Mouse (Mus musculus): ENCODE measurements at regions not wholly inside any gene's neighbourhood (a gene's known extent, or its start where the extent isn't known, plus 50 kb on each side); places are given as distances from the start of the nearest gene placed in this dataset.
"Not testable (repeated sequence)": the region's sequence is repeated elsewhere in the genome, so short reads cannot be mapped to it uniquely, and the experiment has no call there.

DNA sequence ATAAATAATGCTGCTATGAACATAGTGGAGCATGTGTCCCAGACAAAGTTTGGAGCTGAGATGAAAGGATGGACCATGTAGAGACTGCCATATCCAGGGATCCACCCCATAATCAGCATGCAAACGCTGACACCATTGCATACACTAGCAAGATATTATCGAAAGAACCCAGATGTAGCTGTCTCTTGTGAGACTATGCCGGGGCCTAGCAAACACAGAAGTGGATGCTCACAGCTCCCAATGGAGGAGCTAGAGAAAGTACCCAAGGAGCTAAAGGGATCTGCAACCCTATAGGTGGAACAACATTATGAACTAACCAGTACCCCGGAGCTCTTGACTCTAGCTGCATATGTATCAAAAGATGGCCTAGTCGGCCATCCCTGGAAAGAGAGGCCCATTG is 194.9 kb downstream of the Gm31371 start:
- TF ChIP-seq CTCF (IDR thresholded peaks at IDR 0.05; ENCODE audit: low read depth, low read length); POLR2A (IDR thresholded peaks at IDR 0.05; ENCODE audit: extremely low read depth, insufficient read depth, low read length): not testable (repeated sequence)

Measured in liver, adult 2 months (tissue).